Mouse (Mus musculus) cortical plate, adult 2 months (tissue): ENCODE data around the gene Igfbp6. TPM values are rescaled to one million over a fixed set of nuclear protein-coding genes. Genes with fewer than 3 reads are reported as not detected.

Experiments
- H3K27ac ChIP-seq: fragments of 200-500 bp; 2 replicates; pipeline ENCODE4 v1.5.1; 2012; ENCODE audit warnings: low read length, control low read depth, inconsistent platforms; ENCODE audit not compliant: insufficient read depth
- H3K4me1 ChIP-seq: fragments of 200-500 bp; 2 replicates; pipeline ENCODE4 v1.6.1; 2011; ENCODE audit warnings: low read length; ENCODE audit not compliant: control insufficient read depth, insufficient read depth
- H3K4me3 ChIP-seq: fragments of 200-500 bp; 2 replicates; pipeline ENCODE4 v1.5.1; 2011; ENCODE audit warnings: mild to moderate bottlenecking, low read length, control low read depth; ENCODE audit not compliant: insufficient read depth
- CTCF ChIP-seq: fragments of 200-500 bp; IDR thresholded peaks from 2 replicates; pipeline ENCODE4 v1.5.1; 2011; ENCODE audit warnings: mild to moderate bottlenecking, control low read depth, low read length; ENCODE audit not compliant: insufficient read depth; ENCODE audit errors: extremely low read depth
- POLR2A ChIP-seq: fragments of 200-500 bp; IDR thresholded peaks from 2 replicates; pipeline ENCODE4 v1.6.1; 2011; ENCODE audit warnings: mild to moderate bottlenecking, low read length, control low read depth; ENCODE audit not compliant: insufficient read depth; ENCODE audit errors: extremely low read depth
- polyA plus RNA-seq: library from polyadenylated mRNA; depleted of rRNA; stranded (reverse); fragments of >200 nt; gene quantifications from 2 replicates; pipeline ENCODE4 v1.2.3, GENCODE M21; 2012

Igfbp6 gene
- polyA plus RNA-seq, 1 experiment, result 69.5 TPM

- no peaks in the 10 kb centered on the region for H3K4me1 ChIP-seq
- H3K27ac ChIP-seq, result no peak overlapping the region
- no peak overlapping the region for H3K4me3 ChIP-seq
- TF ChIP-seq POLR2A (no peak), CTCF (no peak)
Measured at GRCm38 (mm10) chr15:102115731-102116231, 28.4 kb upstream of the Igfbp6 start.

GRCm38 (mm10) chr15:102116753-102117415 lies 27.3 kb upstream of the Igfbp6 start:
- Histone ChIP-seq H3K4me1 (no peaks in the 10 kb centered on the region), H3K27ac (no peak overlapping the region), H3K4me3 (no peak overlapping the region)
- TF ChIP-seq CTCF (no peak), POLR2A (no peak)

- no peak for TF ChIP-seq POLR2A
- TF ChIP-seq CTCF, result peak; percentile 35
- H3K4me1 ChIP-seq, result no peaks in the 10 kb centered on the region
- H3K27ac ChIP-seq, result no peak overlapping the region
- no peak overlapping the region for H3K4me3 ChIP-seq
Measured at GRCm38 (mm10) chr15:102117461-102118443, 26.4 kb upstream of the Igfbp6 start.

GRCm38 (mm10) chr15:102118591-102118990 lies 25.6 kb upstream of the Igfbp6 start:
- Histone ChIP-seq H3K4me1 (no peaks in the 10 kb centered on the region), H3K27ac (no peak overlapping the region)
- no peak for TF ChIP-seq POLR2A
- no peak for TF ChIP-seq CTCF

GRCm38 (mm10) chr15:102119121-102119830 lies 24.9 kb upstream of the Igfbp6 start:
- no peaks in the 10 kb centered on the region for H3K4me1 ChIP-seq
- TF ChIP-seq CTCF, result no peak
- TF ChIP-seq POLR2A, result no peak
- no peak overlapping the region for H3K27ac ChIP-seq
- H3K4me3 ChIP-seq, result no peak overlapping the region

More at GRCm38 (mm10) chr15:102118591-102118990, 25.6 kb upstream of the Igfbp6 start:
- no peak overlapping the region for H3K4me3 ChIP-seq

GRCm38 (mm10) chr15:102119831-102120170 lies 24.4 kb upstream of the Igfbp6 start:
- Histone ChIP-seq H3K4me3 (no peak overlapping the region), H3K4me1 (no peaks in the 10 kb centered on the region), H3K27ac (no peak overlapping the region)
- TF ChIP-seq CTCF (no peak), POLR2A (no peak)

- no peak overlapping the region for H3K27ac ChIP-seq
- no peak overlapping the region for H3K4me3 ChIP-seq
- H3K4me1 ChIP-seq, result no peaks in the 10 kb centered on the region
- TF ChIP-seq CTCF (no peak), POLR2A (no peak)
Measured at GRCm38 (mm10) chr15:102120530-102120929, 23.6 kb upstream of the Igfbp6 start.

GRCm38 (mm10) chr15:102126303-102126702 lies 17.9 kb upstream of the Igfbp6 start:
- Histone ChIP-seq H3K4me1 (no peaks in the 10 kb centered on the region), H3K27ac (no peak overlapping the region), H3K4me3 (no peak overlapping the region)
- TF ChIP-seq POLR2A (no peak), CTCF (no peak)

- no peak overlapping the region for H3K4me3 ChIP-seq
- TF ChIP-seq POLR2A, result no peak
- no peak for TF ChIP-seq CTCF
- no peak overlapping the region for H3K27ac ChIP-seq
- H3K4me1 ChIP-seq, result no peaks in the 10 kb centered on the region
Measured at GRCm38 (mm10) chr15:102133314-102133713, 10.8 kb upstream of the Igfbp6 start.
